Mouse (Mus musculus): ENCODE results near the gene Fgfr2. TPM values are rescaled to one million over a fixed set of nuclear protein-coding genes. Genes with fewer than 3 reads are reported as not detected.

The Fgfr2 gene
- total RNA-seq, 2 experiments from 2014 or later, result 0.26 to 0.51 TPM

GRCm38 (mm10) chr7:132230961-132231360, 892.2 kb downstream of the Fgfr2 start:
- no peak for ATAC-seq (ENCODE audit: poor library complexity, severe bottlenecking)

GRCm38 (mm10) chr7:132227075-132227640, 896.0 kb downstream of the Fgfr2 start:
- ATAC-seq (ENCODE audit: poor library complexity, severe bottlenecking), result peak; percentile 82

GRCm38 (mm10) chr7:132226379-132227074, 896.6 kb downstream of the Fgfr2 start:
- ATAC-seq (ENCODE audit: poor library complexity, severe bottlenecking), result peak; percentile 83

GRCm38 (mm10) chr7:132223452-132224141, 899.6 kb downstream of the Fgfr2 start:
- no peak for ATAC-seq (ENCODE audit: poor library complexity, severe bottlenecking)

GRCm38 (mm10) chr7:132214031-132214430, 909.1 kb downstream of the Fgfr2 start:
- no peak for ATAC-seq (ENCODE audit: poor library complexity, severe bottlenecking)

GRCm38 (mm10) chr7:132213460-132213859, 909.7 kb downstream of the Fgfr2 start:
- ATAC-seq (ENCODE audit: poor library complexity, severe bottlenecking), result no peak

- no peak for ATAC-seq (ENCODE audit: poor library complexity, severe bottlenecking)
Observed at GRCm38 (mm10) chr7:132211920-132212701, 911.0 kb downstream of the Fgfr2 start.

- ATAC-seq (ENCODE audit: poor library complexity, severe bottlenecking), result no peak
Observed at GRCm38 (mm10) chr7:132210616-132211015, 912.5 kb downstream of the Fgfr2 start.

GRCm38 (mm10) chr7:132208946-132209651, 914.1 kb downstream of the Fgfr2 start:
- ATAC-seq (ENCODE audit: poor library complexity, severe bottlenecking), result no peak

GRCm38 (mm10) chr7:132204073-132204612, 919.0 kb downstream of the Fgfr2 start:
- ATAC-seq (ENCODE audit: poor library complexity, severe bottlenecking), result no peak

GRCm38 (mm10) chr7:132199686-132200085, 923.5 kb downstream of the Fgfr2 start:
- no peak for ATAC-seq (ENCODE audit: poor library complexity, severe bottlenecking)

- ATAC-seq (ENCODE audit: poor library complexity, severe bottlenecking), result no peak
Observed at GRCm38 (mm10) chr7:132198806-132199205, 924.3 kb downstream of the Fgfr2 start.

- ATAC-seq (ENCODE audit: poor library complexity, severe bottlenecking), result no peak
Observed at GRCm38 (mm10) chr7:132197817-132198475, 925.2 kb downstream of the Fgfr2 start.

- ATAC-seq (ENCODE audit: poor library complexity, severe bottlenecking), result no peak
Observed at GRCm38 (mm10) chr7:132196581-132196980, 926.6 kb downstream of the Fgfr2 start.

- ATAC-seq (ENCODE audit: poor library complexity, severe bottlenecking), result no peak
Observed at GRCm38 (mm10) chr7:132193606-132194005, 929.5 kb downstream of the Fgfr2 start.

GRCm38 (mm10) chr7:132187456-132187855, 935.7 kb downstream of the Fgfr2 start:
- ATAC-seq (ENCODE audit: poor library complexity, severe bottlenecking), result no peak

GRCm38 (mm10) chr7:132183892-132184404, 939.2 kb downstream of the Fgfr2 start:
- no peak for ATAC-seq (ENCODE audit: poor library complexity, severe bottlenecking)

GRCm38 (mm10) chr7:132181586-132182198, 941.5 kb downstream of the Fgfr2 start:
- no peak for ATAC-seq (ENCODE audit: poor library complexity, severe bottlenecking)

GRCm38 (mm10) chr7:132181042-132181441, 942.1 kb downstream of the Fgfr2 start:
- no peak for ATAC-seq (ENCODE audit: poor library complexity, severe bottlenecking)
